Mouse (Mus musculus) lung, adult 2 months (tissue): ENCODE measurements around the gene Ndufaf2.

Experiments used
- CTCF ChIP-seq: fragments of 200-500 bp; IDR thresholded peaks from 2 replicates; pipeline ENCODE4 v1.5.1; 2011; ENCODE audit warnings: mild to moderate bottlenecking, low read length, control low read depth; ENCODE audit not compliant: insufficient read depth
- POLR2A ChIP-seq: fragments of 200-500 bp; IDR thresholded peaks from 2 replicates; pipeline ENCODE4 v1.6.1; 2011; ENCODE audit warnings: low read depth, mild to moderate bottlenecking, control low read depth, low read length, borderline replicate concordance; ENCODE audit errors: extremely low read depth

- TF ChIP-seq CTCF (no peak), POLR2A (no peak)
Observed at GRCm38 (mm10) chr13:108132031-108132819, 26.2 kb downstream of the Ndufaf2 start.
